Mouse (Mus musculus) liver, postnatal 0 days (tissue): ENCODE data around the gene Lrrc1. TPM values are rescaled to one million over a fixed set of nuclear protein-coding genes. Genes with fewer than 3 reads are reported as not detected.

Experiments used
- ATAC-seq: fragments of 200-750 bp; cut with Nextera tagmentation; 2 replicates; pipeline ENCODE4 v1.8.0; 2017; ENCODE audit warnings: mild to moderate bottlenecking, moderate library complexity
- DNase-seq: peaks from one replicate; pipeline ENCODE4 v3.0.0-alpha.2; 2016
- H3K27ac ChIP-seq: fragments of 300-500 bp; sonication (generic); 2 replicates; pipeline ENCODE4 v1.5.1; 2014; ENCODE audit warnings: antibody characterized with exemption, moderate library complexity, mild to moderate bottlenecking, low read depth
- H3K27me3 ChIP-seq: fragments of 300-500 bp; sonication (generic); 2 replicates; pipeline ENCODE4 v1.6.1; 2014; ENCODE audit warnings: low read length, control low read depth, mixed read lengths; ENCODE audit not compliant: insufficient read depth
- H3K36me3 ChIP-seq: fragments of 300-500 bp; sonication (generic); replicated peaks from 2 replicates; pipeline ENCODE4 v1.6.1; 2014; ENCODE audit warnings: mild to moderate bottlenecking, control low read depth, low read length, moderate library complexity, mixed read lengths; ENCODE audit not compliant: insufficient read depth
- H3K4me1 ChIP-seq: fragments of 300-500 bp; sonication (generic); 2 replicates; pipeline ENCODE4 v1.6.1; 2014; ENCODE audit warnings: antibody characterized with exemption, mild to moderate bottlenecking, control low read depth; ENCODE audit not compliant: insufficient read depth
- H3K4me2 ChIP-seq: fragments of 300-500 bp; sonication (generic); 2 replicates; pipeline ENCODE4 v1.6.1; 2014; ENCODE audit warnings: low read depth, mild to moderate bottlenecking, low read length, moderate library complexity, mixed read lengths
- H3K4me3 ChIP-seq: fragments of 300-500 bp; sonication (generic); 2 replicates; pipeline ENCODE4 v1.5.1; 2014; ENCODE audit warnings: low read depth, low read length
- H3K9ac ChIP-seq: fragments of 300-500 bp; sonication (generic); replicated peaks from 2 replicates; pipeline ENCODE4 v1.6.1; 2014; ENCODE audit warnings: mild to moderate bottlenecking, moderate library complexity
- H3K9me3 ChIP-seq: fragments of 300-500 bp; sonication (generic); 2 replicates; pipeline ENCODE4 v1.6.1; 2016; ENCODE audit warnings: mild to moderate bottlenecking, control low read depth, low read length, mixed read lengths
- CTCF ChIP-seq: sonication (generic); IDR thresholded peaks from 2 replicates; pipeline ENCODE4 v1.5.1; 2016; ENCODE audit warnings: antibody characterized with exemption, low read depth
- EP300 ChIP-seq: IDR thresholded peaks from 2 replicates; pipeline ENCODE4 v1.6.1; 2016; ENCODE audit warnings: antibody characterized with exemption, low read depth, mild to moderate bottlenecking
- WGBS: fragments of 180-500 bp; shearing (Covaris S2); extraction: QIAGEN DNeasy Blood & Tissue Kit; methylation state at CpG from one replicate; pipeline ENCODE4 v1.1.7; 2014; ENCODE audit not compliant: insufficient replicate concordance; 5-methylcytosine and 5-hydroxymethylcytosine counted together
- polyA plus RNA-seq: library from polyadenylated mRNA; unstranded; fragments of >200 nt; fragmentation: Nextera tagmentation; extraction: Ambion mirVana; gene quantifications from 2 replicates; pipeline ENCODE4 v1.2.1, GENCODE M21; 2015

Gene Lrrc1
- polyA plus RNA-seq, 1 experiment from 2014 or later = 1.5 TPM

DNA sequence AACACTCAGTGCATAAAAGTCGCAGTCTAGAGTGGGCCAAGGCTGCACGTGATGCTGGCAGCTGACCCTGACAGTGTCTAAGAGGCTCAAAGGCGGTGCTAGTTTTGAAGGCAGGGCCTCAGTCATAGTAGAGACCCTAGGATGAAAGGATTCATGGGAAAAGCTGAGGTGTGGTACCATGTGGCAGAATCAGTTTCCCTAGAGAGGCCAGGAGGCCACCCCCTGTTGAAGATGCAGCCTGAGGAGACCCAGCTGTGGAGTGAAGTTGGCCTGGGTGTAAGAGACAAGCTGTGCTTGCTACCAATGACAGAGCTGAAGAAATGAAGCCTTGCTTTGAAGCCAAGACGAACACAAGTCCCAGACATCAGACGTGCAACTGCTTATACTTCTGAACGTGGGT, 107.5 kb downstream of the Lrrc1 start:
- H3K27ac ChIP-seq = no peak overlapping the region
- no peak for TF ChIP-seq CTCF
- no peak for TF ChIP-seq EP300
- no peaks in the 10 kb centered on the region for H3K36me3 ChIP-seq
- H3K9ac ChIP-seq = no peak overlapping the region
- no peak for ATAC-seq
- no peak for DNase-seq
- H3K4me1 ChIP-seq = no peaks in the 10 kb centered on the region
- H3K9me3 ChIP-seq = no peaks in the 10 kb centered on the region
- no peak overlapping the region for H3K4me2 ChIP-seq
- 89% methylated on average over 6 of the region's 6 CpGs for WGBS
- no peaks in the 10 kb centered on the region for H3K27me3 ChIP-seq
- H3K4me3 ChIP-seq = no peak overlapping the region

- Histone ChIP-seq H3K36me3 (no peaks in the 10 kb centered on the region), H3K4me2 (peak overlapping the region; percentile 38; the same call in 1 of the 2 replicates), H3K4me3 (no peak overlapping the region), H3K4me1 (no peaks in the 10 kb centered on the region), H3K9ac (0 out of 2 replicates have a peak overlapping the region, but pooled peaks have one; percentile 3), H3K9me3 (no peaks in the 10 kb centered on the region), H3K27me3 (no peaks in the 10 kb centered on the region), H3K27ac (no peak overlapping the region)
- TF ChIP-seq EP300 (peak; percentile 71), CTCF (no peak)
- 64% methylated on average over 12 of the region's 12 CpGs for WGBS
- DNase-seq = no peak
- peak; percentile 86 for ATAC-seq
These were observed 109.7 kb downstream of the Lrrc1 start for GRCm38 (mm10) chr9:77434965-77435364.

GRCm38 (mm10) chr9:77433476-77433875, 111.2 kb downstream of the Lrrc1 start:
- no peak overlapping the region for H3K27ac ChIP-seq
- H3K27me3 ChIP-seq = no peaks in the 10 kb centered on the region
- DNase-seq = no peak
- H3K4me3 ChIP-seq = no peak overlapping the region
- H3K9me3 ChIP-seq = no peaks in the 10 kb centered on the region
- WGBS = 84% methylated on average over 4 of the region's 4 CpGs
- no peaks in the 10 kb centered on the region for H3K36me3 ChIP-seq
- H3K4me2 ChIP-seq = no peak overlapping the region
- ATAC-seq = no peak
- no peak overlapping the region for H3K9ac ChIP-seq
- H3K4me1 ChIP-seq = peaks cover 6% of the 10 kb centered on the region; the same call in 1 of the 2 replicates
- no peak for TF ChIP-seq EP300
- TF ChIP-seq CTCF = no peak

DNA sequence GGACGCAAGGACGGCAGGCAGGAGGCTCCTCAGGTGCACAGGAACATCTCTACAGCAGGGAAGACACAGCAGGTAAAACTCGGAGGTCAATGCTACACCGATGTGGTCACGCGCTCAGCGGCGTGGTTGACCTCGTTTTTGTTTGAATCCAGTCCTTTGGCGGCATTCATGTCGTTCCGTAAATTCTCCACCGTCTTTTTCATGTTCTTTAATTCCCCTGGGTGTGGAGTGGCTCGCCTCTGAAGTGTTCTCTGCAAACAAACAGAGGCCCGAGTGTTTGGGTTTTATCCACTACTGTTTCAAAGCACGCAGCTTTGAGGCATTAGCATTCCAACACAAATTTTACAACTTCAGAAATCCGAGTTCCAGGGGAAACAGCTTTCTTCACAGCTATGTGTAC, 112.6 kb downstream of the Lrrc1 start:
- TF ChIP-seq CTCF (no peak), EP300 (no peak)
- H3K4me1 ChIP-seq = peaks cover 17% of the 10 kb centered on the region
- H3K27ac ChIP-seq = no peak overlapping the region
- WGBS = 85% methylated on average over 17 of the region's 17 CpGs
- no peak overlapping the region for H3K4me2 ChIP-seq
- ATAC-seq (no peak), DNase-seq (no peak)
- no peak overlapping the region for H3K4me3 ChIP-seq
- no peaks in the 10 kb centered on the region for H3K27me3 ChIP-seq
- H3K36me3 ChIP-seq = no peaks in the 10 kb centered on the region
- no peak overlapping the region for H3K9ac ChIP-seq
- no peaks in the 10 kb centered on the region for H3K9me3 ChIP-seq

DNA sequence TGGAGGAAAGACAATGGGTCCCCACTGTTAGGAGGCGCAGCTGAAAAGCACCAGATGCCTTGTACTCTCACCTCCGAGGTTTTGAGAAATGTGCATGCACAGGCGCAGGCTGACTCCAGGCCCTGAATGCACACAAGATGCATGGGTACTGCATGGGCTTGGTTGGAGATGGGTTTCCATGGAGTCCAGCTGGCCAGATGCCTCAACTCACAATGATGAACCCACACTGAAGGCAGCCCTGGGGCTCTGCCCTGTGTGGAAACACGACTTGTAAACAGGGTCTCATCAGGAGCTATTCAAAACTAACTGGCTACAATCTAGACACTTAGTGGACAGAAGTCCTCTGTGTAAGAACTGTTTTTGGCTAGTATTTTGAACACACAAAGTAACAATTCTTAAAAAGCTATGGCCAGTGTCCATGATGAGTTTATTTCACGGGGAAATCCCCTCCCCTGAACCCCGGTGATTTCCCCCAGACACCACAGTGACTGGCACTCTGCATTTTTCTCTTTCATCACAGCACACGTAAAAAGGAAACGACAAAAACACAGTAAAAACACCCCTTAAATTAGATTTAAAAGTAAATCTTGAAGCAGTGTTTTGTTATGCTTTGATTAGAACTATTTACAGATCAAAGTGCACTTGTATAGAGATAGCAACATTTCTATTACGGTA, 114.1 kb downstream of the Lrrc1 start:
- H3K27ac ChIP-seq = no peak overlapping the region
- no peak overlapping the region for H3K4me2 ChIP-seq
- H3K27me3 ChIP-seq = no peaks in the 10 kb centered on the region
- TF ChIP-seq CTCF (no peak), EP300 (no peak)
- H3K36me3 ChIP-seq = no peaks in the 10 kb centered on the region
- H3K4me3 ChIP-seq = no peak overlapping the region
- H3K4me1 ChIP-seq = peaks cover 19% of the 10 kb centered on the region
- ATAC-seq (no peak), DNase-seq (no peak)
- no peak overlapping the region for H3K9ac ChIP-seq
- WGBS = 67% methylated on average over 9 of the region's 9 CpGs
- H3K9me3 ChIP-seq = no peaks in the 10 kb centered on the region

DNA sequence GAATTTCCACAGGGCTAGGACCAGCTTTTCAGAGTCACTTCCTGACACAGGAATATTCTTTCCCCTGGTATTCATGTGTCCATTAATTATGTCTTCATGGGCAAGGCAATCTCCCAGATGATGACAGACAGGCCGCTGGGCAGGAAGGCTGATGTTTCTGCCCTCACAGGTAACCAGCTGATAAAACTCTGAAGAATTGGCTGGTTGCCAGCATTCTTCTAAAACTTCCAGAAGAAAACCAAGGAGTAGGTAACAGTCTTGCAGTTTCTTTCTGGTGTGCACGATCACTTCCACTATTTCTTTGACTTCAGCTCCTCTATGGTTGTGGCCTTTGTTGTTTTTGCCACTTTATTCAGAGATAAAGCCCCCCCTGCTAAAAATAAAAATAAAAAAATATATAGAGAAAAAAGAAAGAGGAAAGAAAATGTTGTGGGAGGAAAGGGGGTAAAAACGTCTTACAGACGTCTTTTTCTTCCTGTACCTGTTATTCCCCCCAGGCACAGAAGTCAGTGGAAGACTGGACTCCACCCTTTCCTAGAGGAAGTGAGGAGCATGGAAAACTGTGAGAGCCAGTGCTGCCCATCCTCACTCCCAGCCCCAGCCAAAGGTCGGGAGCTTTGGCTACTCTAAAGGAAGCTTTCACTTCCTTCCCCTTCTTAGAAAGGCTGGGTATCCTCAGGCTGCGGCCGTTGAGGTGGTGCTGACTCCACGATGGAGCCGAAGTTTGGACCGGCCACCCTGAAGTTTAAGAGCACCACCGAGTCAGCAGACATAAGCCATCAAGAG, 115.2 kb downstream of the Lrrc1 start:
- Histone ChIP-seq H3K27me3 (no peaks in the 10 kb centered on the region), H3K36me3 (no peaks in the 10 kb centered on the region), H3K9me3 (no peaks in the 10 kb centered on the region), H3K4me1 (peaks cover 19% of the 10 kb centered on the region), H3K27ac (no peak overlapping the region), H3K9ac (no peak overlapping the region), H3K4me2 (no peak overlapping the region), H3K4me3 (no peak overlapping the region)
- WGBS = 35% methylated on average over 11 of the region's 11 CpGs
- DNase-seq = no peak
- TF ChIP-seq EP300 (no peak), CTCF (no peak)
- ATAC-seq = no peak
